Mouse (Mus musculus) forelimb bud, embryonic 11.5 days (tissue): ENCODE data around the gene Zbtb1.

Experiments
- DNase-seq: peaks from one replicate; pipeline ENCODE4 v3.0.0-alpha.2; 2012; ENCODE audit warnings: low read depth, low spot score

Zbtb1 gene

GRCm38 (mm10) chr12:76369978-76370830, at the start of gene Zbtb1:
Gene Zbtb1 (plus strand): TSS chr12:76370266.
- DNase-seq, result peak; percentile 69

- peak; percentile 70 for DNase-seq
Measured at GRCm38 (mm10) chr12:76324679-76325431, 45.2 kb upstream of the Zbtb1 start, which contains the start of gene Akap5. Gene Akap5 (plus strand): TSS chr12:76324891.

GRCm38 (mm10) chr12:76326437-76327220, 43.4 kb upstream of the Zbtb1 start:
- DNase-seq, result no peak

GRCm38 (mm10) chr12:76328567-76329354, 41.3 kb upstream of the Zbtb1 start:
- no peak for DNase-seq

- no peak for DNase-seq
Measured at GRCm38 (mm10) chr12:76333688-76334087, 36.4 kb upstream of the Zbtb1 start.

- DNase-seq, result no peak
Measured at GRCm38 (mm10) chr12:76335641-76336040, 34.4 kb upstream of the Zbtb1 start.

- no peak for DNase-seq
Measured at GRCm38 (mm10) chr12:76336111-76336965, 33.7 kb upstream of the Zbtb1 start.

- DNase-seq, result peak; percentile 56
Measured at GRCm38 (mm10) chr12:76341080-76341479, 29.0 kb upstream of the Zbtb1 start.

- DNase-seq, result no peak
Measured at GRCm38 (mm10) chr12:76345759-76346455, 24.2 kb upstream of the Zbtb1 start.

- DNase-seq, result no peak
Measured at GRCm38 (mm10) chr12:76349680-76350220, 20.3 kb upstream of the Zbtb1 start.

- DNase-seq, result no peak
Measured at GRCm38 (mm10) chr12:76360868-76361267, 9.2 kb upstream of the Zbtb1 start.

GRCm38 (mm10) chr12:76361405-76362302, 8.4 kb upstream of the Zbtb1 start:
- no peak for DNase-seq

- no peak for DNase-seq
Measured at GRCm38 (mm10) chr12:76362303-76362676, 7.8 kb upstream of the Zbtb1 start.

- no peak for DNase-seq
Measured at GRCm38 (mm10) chr12:76366276-76366675, 3.8 kb upstream of the Zbtb1 start.

GRCm38 (mm10) chr12:76367096-76367995, 2.7 kb upstream of the Zbtb1 start:
- DNase-seq, result peak; percentile 58

- DNase-seq, result no peak
Measured at GRCm38 (mm10) chr12:76368201-76368789, 1.8 kb upstream of the Zbtb1 start.

- no peak for DNase-seq
Measured at GRCm38 (mm10) chr12:76368790-76369205, 1.3 kb upstream of the Zbtb1 start.
